Mouse (Mus musculus) MEL (cell line): ENCODE measurements around the gene Psenen. TPM values are rescaled to one million over a fixed set of nuclear protein-coding genes. Genes with fewer than 3 reads are reported as not detected.

Experiments
- DNase-seq: peaks from one replicate; pipeline ENCODE4 v3.0.0; 2011; ENCODE audit warnings: low read depth, low spot score
- H3K27ac ChIP-seq: 2 replicates; pipeline ENCODE4 v1.5.1; 2012; ENCODE audit warnings: low read depth, mild to moderate bottlenecking, control low read depth, low read length, moderate library complexity; ENCODE audit not compliant: control insufficient read depth
- H3K27me3 ChIP-seq, 2 experiments: fragments of 150-350 bp in 1 of 2; sonication (generic) in 1 of 2; 2 replicates each; pipeline ENCODE4 v1.6.1; 2012; ENCODE audit warnings: low read length in 2 of 2, mild to moderate bottlenecking in 2 of 2, improper control_type of control experiment in 1 of 2, moderate library complexity in 1 of 2; ENCODE audit not compliant: insufficient read depth in 2 of 2, control insufficient read depth in 1 of 2
- H3K36me3 ChIP-seq, 2 experiments: 2 replicates each; pipeline ENCODE4 v1.6.1; 2012 to 2014; ENCODE audit warnings: low read length in 2 of 2, improper control_type of control experiment in 1 of 2, inconsistent platforms in 1 of 2, mild to moderate bottlenecking in 1 of 2; ENCODE audit not compliant: insufficient read depth in 2 of 2, control insufficient read depth in 1 of 2
- H3K4me1 ChIP-seq, 2 experiments: fragments of 150-350 bp in 1 of 2; sonication (generic) in 1 of 2; 2 replicates each; pipeline ENCODE4 v1.6.1; 2012; ENCODE audit warnings: low read length in 2 of 2, improper control_type of control experiment in 1 of 2, mild to moderate bottlenecking in 1 of 2; ENCODE audit not compliant: insufficient read depth in 2 of 2, control insufficient read depth in 1 of 2
- H3K4me3 ChIP-seq, 2 experiments: fragments of 150-350 bp in 1 of 2; sonication (generic) in 1 of 2; 2 replicates each; pipeline ENCODE4 v1.5.1; 2012; ENCODE audit warnings: low read depth in 2 of 2, low read length in 2 of 2, mild to moderate bottlenecking in 2 of 2, moderate library complexity in 2 of 2, control low read depth in 1 of 2, improper control_type of control experiment in 1 of 2; ENCODE audit not compliant: control insufficient read depth in 1 of 2, insufficient read depth in 1 of 2
- H3K79me2 ChIP-seq: 2 replicates; pipeline ENCODE4 v1.6.1; 2012; ENCODE audit warnings: mild to moderate bottlenecking, low read length, moderate library complexity; ENCODE audit not compliant: control insufficient read depth, poor library complexity, insufficient read depth
- H3K9ac ChIP-seq: 2 replicates; pipeline ENCODE4 v1.6.1; 2012; ENCODE audit warnings: low read depth, mild to moderate bottlenecking, control low read depth, low read length, moderate library complexity; ENCODE audit not compliant: control insufficient read depth, poor library complexity, severe bottlenecking
- H3K9me3 ChIP-seq: fragments of 150-350 bp; sonication (generic); replicated peaks from 2 replicates; pipeline ENCODE4 v1.6.1; 2012; ENCODE audit warnings: mild to moderate bottlenecking, low read length, improper control_type of control experiment, moderate library complexity; ENCODE audit not compliant: insufficient read depth
- CHD1 ChIP-seq: IDR thresholded peaks from 2 replicates; pipeline ENCODE4 v1.6.1; 2012; ENCODE audit warnings: low read depth, mild to moderate bottlenecking, inconsistent platforms, low read length, improper control_type of control experiment
- E2F4 ChIP-seq: IDR thresholded peaks from 2 replicates; pipeline ENCODE4 v1.6.1; 2011; ENCODE audit warnings: low read depth, low read length, improper control_type of control experiment, borderline replicate concordance
- ELF1 ChIP-seq: IDR thresholded peaks from 2 replicates; pipeline ENCODE4 v1.6.1; 2014; ENCODE audit warnings: low read depth, mild to moderate bottlenecking, inconsistent platforms, low read length, improper control_type of control experiment, moderate library complexity
- GABPA ChIP-seq: IDR thresholded peaks from 2 replicates; pipeline ENCODE4 v1.6.1; 2012; ENCODE audit warnings: low read depth, mild to moderate bottlenecking, inconsistent platforms, low read length, improper control_type of control experiment, moderate library complexity
- HCFC1 ChIP-seq: IDR thresholded peaks from 2 replicates; pipeline ENCODE4 v1.6.1; 2012; ENCODE audit warnings: low read depth, mild to moderate bottlenecking, inconsistent platforms, low read length, improper control_type of control experiment, moderate library complexity
- MAFK ChIP-seq: IDR thresholded peaks from 2 replicates; pipeline ENCODE4 v1.6.1; 2011; ENCODE audit warnings: low read depth, mild to moderate bottlenecking, low read length, improper control_type of control experiment, borderline replicate concordance
- MEF2A ChIP-seq: IDR thresholded peaks from 2 replicates; pipeline ENCODE4 v1.6.1; 2014; ENCODE audit warnings: low read depth, mild to moderate bottlenecking, inconsistent platforms, low read length, improper control_type of control experiment; ENCODE audit not compliant: poor library complexity, insufficient replicate concordance, severe bottlenecking; ENCODE audit errors: extremely low read depth
- MYC ChIP-seq: IDR thresholded peaks from 2 replicates; pipeline ENCODE4 v1.6.1; 2011; ENCODE audit warnings: low read depth, mild to moderate bottlenecking, low read length, improper control_type of control experiment, moderate library complexity
- NELFE ChIP-seq: IDR thresholded peaks from 2 replicates; pipeline ENCODE4 v1.6.1; 2011; ENCODE audit warnings: low read depth, low read length, improper control_type of control experiment
- POLR2A ChIP-seq, 2 experiments: IDR thresholded peaks; 2 replicates each; pipeline ENCODE4 v1.6.1; 2011 to 2012; ENCODE audit warnings: low read length in 2 of 2, mild to moderate bottlenecking in 2 of 2, control low read depth in 1 of 2, improper control_type of control experiment in 1 of 2, low read depth in 1 of 2, moderate library complexity in 1 of 2; ENCODE audit not compliant: control insufficient read depth in 1 of 2, insufficient read depth in 1 of 2, poor library complexity in 1 of 2
- POLR2AphosphoS5 ChIP-seq: IDR thresholded peaks from 2 replicates; pipeline ENCODE4 v1.6.1; 2012; ENCODE audit warnings: low read depth, borderline replicate concordance, mild to moderate bottlenecking, inconsistent platforms, low read length, moderate library complexity, mixed read lengths
- RAD21 ChIP-seq: IDR thresholded peaks from 2 replicates; pipeline ENCODE4 v1.6.1; 2011; ENCODE audit warnings: mild to moderate bottlenecking, low read depth, low read length, improper control_type of control experiment
- RCOR1 ChIP-seq: IDR thresholded peaks from 2 replicates; pipeline ENCODE4 v1.6.1; 2012; ENCODE audit warnings: low read depth, mild to moderate bottlenecking, inconsistent platforms, low read length, improper control_type of control experiment
- SIN3A ChIP-seq: IDR thresholded peaks from 2 replicates; pipeline ENCODE4 v1.6.1; 2012; ENCODE audit warnings: low read length, improper control_type of control experiment, inconsistent platforms
- TBP ChIP-seq: IDR thresholded peaks from 2 replicates; pipeline ENCODE4 v1.8.0; 2011; ENCODE audit warnings: low read depth, low read length, improper control_type of control experiment
- ZMIZ1 ChIP-seq: IDR thresholded peaks from 2 replicates; pipeline ENCODE4 v1.6.1; 2012; ENCODE audit warnings: low read depth, mild to moderate bottlenecking, inconsistent platforms, low read length, improper control_type of control experiment, moderate library complexity
- ZNF384 ChIP-seq: IDR thresholded peaks from 2 replicates; pipeline ENCODE4 v1.6.1; 2012; ENCODE audit warnings: low read depth, mild to moderate bottlenecking, inconsistent platforms, low read length, improper control_type of control experiment
- polyA plus RNA-seq, 2 experiments: library from polyadenylated mRNA; stranded (reverse) in 1 of 2; unstranded in 1 of 2; fragments of >175 nt in 1 of 2; fragments of >200 nt in 1 of 2; gene quantifications; 2 replicates each; pipeline versions ENCODE4 v1.2.1 to v1.2.4; 2012; ENCODE audit warnings: low replicate concordance in 2 of 2, low read depth in 1 of 2; ENCODE audit not compliant: insufficient read length in 2 of 2, insufficient read depth in 1 of 2, missing spikeins in 1 of 2
- total RNA-seq: library from RNA; depleted of rRNA; stranded (reverse); fragments of 300-350 nt; gene quantifications from 2 replicates; pipeline ENCODE4 v1.2.3, GENCODE M21; 2012

Psenen gene
- total and polyA plus RNA-seq, 3 experiments, result 60.8 to 157 TPM; not detected in 1

DNA sequence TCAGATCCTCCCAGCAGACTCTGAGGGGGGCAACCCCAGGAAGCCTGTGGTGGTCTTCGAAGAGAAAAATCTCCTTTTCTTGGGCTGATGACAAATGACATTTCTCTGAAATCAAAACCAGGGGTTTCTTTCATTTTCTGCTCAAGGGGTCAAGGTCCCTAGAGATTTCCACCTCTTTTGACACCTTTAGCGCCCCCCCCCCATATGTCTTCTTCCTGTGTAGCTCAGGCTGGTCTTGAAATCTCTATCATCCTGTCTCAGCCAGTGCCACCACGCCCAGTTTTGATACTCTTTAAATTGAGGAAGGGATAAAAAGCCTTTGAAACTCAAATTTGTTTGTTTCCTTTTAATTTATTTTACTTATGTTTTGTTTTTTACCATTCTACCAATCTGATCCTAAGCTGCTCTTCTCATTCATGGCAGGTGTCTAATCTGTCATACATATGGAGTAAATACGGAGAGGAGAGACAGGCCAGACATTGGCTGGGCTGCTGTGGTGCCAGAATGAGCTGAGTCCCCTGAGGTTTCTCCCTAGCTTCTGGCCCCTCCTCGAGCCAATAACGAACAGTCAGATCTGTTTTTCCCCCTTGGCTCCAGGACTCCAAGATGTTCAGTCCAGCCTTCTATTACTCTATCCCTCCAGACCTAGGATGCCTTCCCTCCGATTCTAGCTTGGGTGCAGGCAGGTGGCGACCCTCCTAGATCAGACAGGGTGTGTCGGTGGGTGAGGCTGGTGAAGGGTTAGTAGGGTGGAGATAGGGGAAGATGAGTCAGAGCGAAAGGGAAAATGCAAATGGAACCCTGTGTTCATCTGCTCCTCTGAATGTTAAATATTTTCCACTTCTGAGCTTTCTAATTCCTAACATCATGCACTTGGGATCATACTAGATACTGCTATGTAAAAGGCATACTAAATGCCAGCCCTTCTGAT is 30.4 kb upstream of the Psenen start (continued):
- no peak for TF ChIP-seq RAD21
- TF ChIP-seq ZNF384, result no peak
- TF ChIP-seq ELF1, result no peak

DNA sequence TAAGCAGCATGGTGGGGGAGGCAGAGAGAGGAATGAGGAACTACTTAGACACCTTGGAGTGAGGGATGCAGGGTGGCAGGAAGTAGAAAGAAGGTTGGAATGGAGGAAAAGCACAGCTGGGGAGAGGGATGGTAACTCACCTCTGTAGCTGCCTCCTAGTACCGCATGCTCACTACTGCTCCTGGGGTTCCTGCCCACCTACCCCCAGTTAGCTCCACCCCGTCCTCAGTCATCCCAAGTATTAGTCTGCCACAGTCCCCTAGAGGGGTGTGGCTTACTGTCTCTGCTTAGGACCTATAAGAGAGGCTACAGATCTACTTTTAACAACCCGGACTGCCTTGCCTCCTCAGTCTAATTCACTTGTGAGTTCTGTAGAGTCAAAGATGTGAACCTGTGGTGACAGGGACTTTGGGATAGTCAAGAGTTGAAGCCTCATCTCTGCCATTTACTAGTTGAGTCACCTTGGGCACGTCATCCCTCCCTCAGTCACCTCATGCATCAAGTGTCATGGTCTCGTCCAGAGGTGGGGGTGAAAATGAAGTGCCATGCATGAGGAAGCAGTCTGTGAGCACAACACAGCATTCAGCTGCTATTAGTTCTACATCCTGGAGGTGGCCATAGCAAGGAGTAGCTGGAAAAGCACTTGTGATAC is 29.5 kb upstream of the Psenen start:
- Histone ChIP-seq H3K4me3 (peak overlapping the region; percentile 28 to 40), H3K27me3 (no peaks in the 10 kb centered on the region), H3K9ac (peak overlapping the region; percentile 56), H3K27ac (peak overlapping the region; percentile 84), H3K4me1 (peaks cover 10 to 38% of the 10 kb centered on the region in 2 experiments; a peak in 3 of 4 replicates), H3K36me3 (peaks cover 0 to 11% of the 10 kb centered on the region in 2 experiments; a peak in 2 of 4 replicates), H3K9me3 (no peaks in the 10 kb centered on the region), H3K79me2 (peaks cover 16% of the 10 kb centered on the region)
- TF ChIP-seq MYC (peak; percentile 74), TBP (peak; percentile 73), GABPA (no peak), E2F4 (no peak), MAFK (no peak), NELFE (peak; percentile 49), RCOR1 (no peak; the same call in 1 of the 2 replicates), POLR2A (IDR thresholded peaks at IDR 0.05; ENCODE audit: control insufficient read depth in 1 of 2, insufficient read depth in 1 of 2, low read depth in 1 of 2, low read length in 2 of 2, poor library complexity in 1 of 2) (peak in 1 of 2 experiments; percentile 73; a peak in 2 of 4 replicates), ZMIZ1 (peak; percentile 55; the same call in 1 of the 2 replicates), CHD1 (peak; percentile 63; the same call in 1 of the 2 replicates), SIN3A (no peak), HCFC1 (peak; percentile 41; the same call in 1 of the 2 replicates), ELF1 (0 out of 2 replicates have a peak, but pooled peaks have one; percentile 17), POLR2AphosphoS5 (no peak), MEF2A (no peak)
- DNase-seq, result peak; percentile 90
